Mouse (Mus musculus): Measurements from ENCODE around the gene Capn13. TPM values are rescaled to one million over a fixed set of nuclear protein-coding genes. Genes with fewer than 3 reads are reported as not detected.

Gene Capn13
- polyA plus RNA-seq, 1 experiment = not detected

- H3K36me3 ChIP-seq (replicated peaks; ENCODE audit: low read length) = no peaks in the 10 kb centered on the region
- TF ChIP-seq GATA1 (IDR thresholded peaks at IDR 0.05; ENCODE audit: borderline replicate concordance, low read length) (no peak), FLI1 (IDR thresholded peaks at IDR 0.05; ENCODE audit: low read length) (no peak)
- H3K9me3 ChIP-seq = no peaks in the 10 kb centered on the region
- H3K4me1 ChIP-seq = peaks cover 10% of the 10 kb centered on the region
- H3K27me3 ChIP-seq (replicated peaks) = peaks cover 39% of the 10 kb centered on the region
- no peak overlapping the region for H3K4me3 ChIP-seq (replicated peaks)
Measured at GRCm38 (mm10) chr17:73308691-73309090, 92.0 kb downstream of the Capn13 start.

- TF ChIP-seq GATA1 (IDR thresholded peaks at IDR 0.05; ENCODE audit: borderline replicate concordance, low read length) (no peak), FLI1 (IDR thresholded peaks at IDR 0.05; ENCODE audit: low read length) (no peak)
Measured at GRCm38 (mm10) chr17:73306626-73307025, 94.0 kb downstream of the Capn13 start.

GRCm38 (mm10) chr17:73305622-73306021 is 95.0 kb downstream of the Capn13 start:
- H3K4me1 ChIP-seq = peaks cover 27% of the 10 kb centered on the region
- no peaks in the 10 kb centered on the region for H3K36me3 ChIP-seq (replicated peaks; ENCODE audit: low read length)
- TF ChIP-seq FLI1 (IDR thresholded peaks at IDR 0.05; ENCODE audit: low read length) = no peak
- no peak for TF ChIP-seq GATA1 (IDR thresholded peaks at IDR 0.05; ENCODE audit: borderline replicate concordance, low read length)
- H3K4me3 ChIP-seq (replicated peaks) = no peak overlapping the region
- no peaks in the 10 kb centered on the region for H3K9me3 ChIP-seq
- peaks cover 45% of the 10 kb centered on the region for H3K27me3 ChIP-seq (replicated peaks)

More at GRCm38 (mm10) chr17:73306626-73307025, 94.0 kb downstream of the Capn13 start:
- Histone ChIP-seq H3K27me3 (replicated peaks) (peaks cover 44% of the 10 kb centered on the region), H3K4me1 (peaks cover 19% of the 10 kb centered on the region), H3K36me3 (replicated peaks; ENCODE audit: low read length) (no peaks in the 10 kb centered on the region), H3K4me3 (replicated peaks) (no peak overlapping the region), H3K9me3 (no peaks in the 10 kb centered on the region)

- Histone ChIP-seq H3K4me3 (replicated peaks) (no peak overlapping the region), H3K4me1 (peaks cover 41% of the 10 kb centered on the region)
- TF ChIP-seq FLI1 (IDR thresholded peaks at IDR 0.05; ENCODE audit: low read length) = no peak
- no peak for TF ChIP-seq GATA1 (IDR thresholded peaks at IDR 0.05; ENCODE audit: borderline replicate concordance, low read length)
Measured at GRCm38 (mm10) chr17:73304086-73304812, 96.4 kb downstream of the Capn13 start.

GRCm38 (mm10) chr17:73303676-73304075 is 97.0 kb downstream of the Capn13 start:
- Histone ChIP-seq H3K9me3 (no peaks in the 10 kb centered on the region), H3K36me3 (replicated peaks; ENCODE audit: low read length) (no peaks in the 10 kb centered on the region), H3K4me3 (replicated peaks) (no peak overlapping the region), H3K27me3 (replicated peaks) (peaks cover 44% of the 10 kb centered on the region), H3K4me1 (peaks cover 41% of the 10 kb centered on the region)
- TF ChIP-seq FLI1 (IDR thresholded peaks at IDR 0.05; ENCODE audit: low read length) = no peak
- TF ChIP-seq GATA1 (IDR thresholded peaks at IDR 0.05; ENCODE audit: borderline replicate concordance, low read length) = no peak

More at GRCm38 (mm10) chr17:73304086-73304812, 96.4 kb downstream of the Capn13 start:
- no peaks in the 10 kb centered on the region for H3K9me3 ChIP-seq
- H3K27me3 ChIP-seq (replicated peaks) = peaks cover 46% of the 10 kb centered on the region
- H3K36me3 ChIP-seq (replicated peaks; ENCODE audit: low read length) = no peaks in the 10 kb centered on the region

GRCm38 (mm10) chr17:73303217-73303616 is 97.4 kb downstream of the Capn13 start:
- H3K27me3 ChIP-seq (replicated peaks) = peaks cover 43% of the 10 kb centered on the region
- TF ChIP-seq GATA1 (IDR thresholded peaks at IDR 0.05; ENCODE audit: borderline replicate concordance, low read length) (no peak), FLI1 (IDR thresholded peaks at IDR 0.05; ENCODE audit: low read length) (no peak)

GRCm38 (mm10) chr17:73302104-73302503 is 98.6 kb downstream of the Capn13 start:
- no peaks in the 10 kb centered on the region for H3K36me3 ChIP-seq (replicated peaks; ENCODE audit: low read length)
- H3K9me3 ChIP-seq = no peaks in the 10 kb centered on the region
- peaks cover 44% of the 10 kb centered on the region for H3K27me3 ChIP-seq (replicated peaks)
- TF ChIP-seq GATA1 (IDR thresholded peaks at IDR 0.05; ENCODE audit: borderline replicate concordance, low read length) (no peak), FLI1 (IDR thresholded peaks at IDR 0.05; ENCODE audit: low read length) (no peak)
- H3K4me1 ChIP-seq = peaks cover 41% of the 10 kb centered on the region
- H3K4me3 ChIP-seq (replicated peaks) = no peak overlapping the region

More at GRCm38 (mm10) chr17:73303217-73303616, 97.4 kb downstream of the Capn13 start:
- H3K4me1 ChIP-seq = peaks cover 41% of the 10 kb centered on the region
- H3K4me3 ChIP-seq (replicated peaks) = no peak overlapping the region
- H3K36me3 ChIP-seq (replicated peaks; ENCODE audit: low read length) = no peaks in the 10 kb centered on the region
- no peaks in the 10 kb centered on the region for H3K9me3 ChIP-seq

GRCm38 (mm10) chr17:73301258-73302050 is 99.2 kb downstream of the Capn13 start:
- H3K4me3 ChIP-seq (replicated peaks) = peak overlapping the region; percentile 77
- H3K9me3 ChIP-seq = no peaks in the 10 kb centered on the region
- peaks cover 39% of the 10 kb centered on the region for H3K27me3 ChIP-seq (replicated peaks)

GRCm38 (mm10) chr17:73300147-73300880 is 100.4 kb downstream of the Capn13 start:
- Histone ChIP-seq H3K4me3 (replicated peaks) (no peak overlapping the region), H3K27me3 (replicated peaks) (peaks cover 47% of the 10 kb centered on the region), H3K4me1 (peaks cover 41% of the 10 kb centered on the region), H3K9me3 (no peaks in the 10 kb centered on the region), H3K36me3 (replicated peaks; ENCODE audit: low read length) (no peaks in the 10 kb centered on the region)
- no peak for TF ChIP-seq FLI1 (IDR thresholded peaks at IDR 0.05; ENCODE audit: low read length)
- no peak for TF ChIP-seq GATA1 (IDR thresholded peaks at IDR 0.05; ENCODE audit: borderline replicate concordance, low read length)

More at GRCm38 (mm10) chr17:73301258-73302050, 99.2 kb downstream of the Capn13 start:
- Histone ChIP-seq H3K4me1 (peaks cover 41% of the 10 kb centered on the region), H3K36me3 (replicated peaks; ENCODE audit: low read length) (no peaks in the 10 kb centered on the region)
- TF ChIP-seq FLI1 (IDR thresholded peaks at IDR 0.05; ENCODE audit: low read length) (no peak), GATA1 (IDR thresholded peaks at IDR 0.05; ENCODE audit: borderline replicate concordance, low read length) (no peak)

Measured in megakaryocyte, embryonic 14.5 days (primary cell).